Mouse (Mus musculus): ENCODE results near the gene Trrap. TPM values are rescaled to one million over a fixed set of nuclear protein-coding genes. Genes with fewer than 3 reads are reported as not detected.
A peak's percentile ranks its signal among the peaks of the same experiment; 100 is the strongest.

Trrap gene
- polyA plus RNA-seq, 1 experiment from 2014 or later = 45.9 TPM

GRCm38 (mm10) chr5:144755191-144755590 is 12.3 kb upstream of the Trrap start:
- Histone ChIP-seq H3K4me1 (replicated peaks) (peaks cover 5% of the 10 kb centered on the region; the same call in 1 of the 2 replicates), H3K9me3 (no peaks in the 10 kb centered on the region), H3K27ac (no peak overlapping the region), H3K9ac (no peak overlapping the region), H3K36me3 (no peaks in the 10 kb centered on the region), H3K4me3 (replicated peaks) (no peak overlapping the region), H3K4me2 (replicated peaks) (no peak overlapping the region), H3K27me3 (replicated peaks) (no peaks in the 10 kb centered on the region)
- 54% methylated on average over 10 of the region's 10 CpGs for WGBS
- no peak; the same call in 1 of the 2 replicates for ATAC-seq

GRCm38 (mm10) chr5:144757402-144757801 is 10.1 kb upstream of the Trrap start:
- peaks cover 10% of the 10 kb centered on the region for H3K4me1 ChIP-seq (replicated peaks)
- 88% methylated on average over 9 of the region's 9 CpGs for WGBS
- no peak overlapping the region for H3K4me2 ChIP-seq (replicated peaks)
- ATAC-seq = no peak
- H3K4me3 ChIP-seq (replicated peaks) = no peak overlapping the region
- peaks cover 12% of the 10 kb centered on the region for H3K27me3 ChIP-seq (replicated peaks)
- H3K9ac ChIP-seq = no peak overlapping the region
- no peaks in the 10 kb centered on the region for H3K9me3 ChIP-seq
- no peaks in the 10 kb centered on the region for H3K36me3 ChIP-seq
- no peak overlapping the region for H3K27ac ChIP-seq

- WGBS = 24% methylated on average over 8 of the region's 8 CpGs
- no peak for ATAC-seq
- H3K4me3 ChIP-seq (replicated peaks) = no peak overlapping the region
- no peak overlapping the region for H3K27ac ChIP-seq
- no peaks in the 10 kb centered on the region for H3K9me3 ChIP-seq
- no peak overlapping the region for H3K4me2 ChIP-seq (replicated peaks)
- H3K4me1 ChIP-seq (replicated peaks) = peaks cover 7% of the 10 kb centered on the region; the same call in 1 of the 2 replicates
- H3K27me3 ChIP-seq (replicated peaks) = peaks cover 12% of the 10 kb centered on the region
- H3K36me3 ChIP-seq = no peaks in the 10 kb centered on the region
- H3K9ac ChIP-seq = no peak overlapping the region
Measured at GRCm38 (mm10) chr5:144758422-144758821, 9.1 kb upstream of the Trrap start.

- peaks cover 12% of the 10 kb centered on the region for H3K27me3 ChIP-seq (replicated peaks)
- peak within 1 kb of the TSS; percentile 30 for H3K4me3 ChIP-seq (replicated peaks)
- no peaks in the 10 kb centered on the region for H3K9me3 ChIP-seq
- H3K36me3 ChIP-seq = no peaks in the 10 kb centered on the region
- WGBS = 1% methylated on average over 38 of the region's 38 CpGs
- no peak within 1 kb of the TSS for H3K9ac ChIP-seq
- H3K4me1 ChIP-seq (replicated peaks) = peaks cover 7% of the 10 kb centered on the region; the same call in 1 of the 2 replicates
- H3K4me2 ChIP-seq (replicated peaks) = peak within 1 kb of the TSS; percentile 64
- no peak within 1 kb of the TSS for H3K27ac ChIP-seq
- peak; percentile 67 for ATAC-seq
Measured at GRCm38 (mm10) chr5:144761161-144761868, 6.2 kb upstream of the Trrap start, which contains the start of gene Tmem130. Tmem130 (minus strand) TSS chr5:144761818.

- no peak for ATAC-seq
- Histone ChIP-seq H3K9ac (no peak overlapping the region), H3K4me3 (replicated peaks) (no peak overlapping the region), H3K36me3 (no peaks in the 10 kb centered on the region), H3K27me3 (replicated peaks) (peaks cover 9% of the 10 kb centered on the region), H3K4me2 (replicated peaks) (no peak overlapping the region), H3K27ac (no peak overlapping the region), H3K4me1 (replicated peaks) (peaks cover 16% of the 10 kb centered on the region; the same call in 1 of the 2 replicates), H3K9me3 (no peaks in the 10 kb centered on the region)
- WGBS = 36% methylated on average over 7 of the region's 7 CpGs
Measured at GRCm38 (mm10) chr5:144766026-144766425, 1.5 kb upstream of the Trrap start.

- H3K9ac ChIP-seq = no peak overlapping the region
- no peak overlapping the region for H3K27ac ChIP-seq
- H3K27me3 ChIP-seq (replicated peaks) = peaks cover 2% of the 10 kb centered on the region; the same call in 1 of the 2 replicates
- ATAC-seq = no peak
- peaks cover 9% of the 10 kb centered on the region; the same call in 1 of the 2 replicates for H3K4me1 ChIP-seq (replicated peaks)
- H3K36me3 ChIP-seq = peaks cover 5% of the 10 kb centered on the region
- H3K4me2 ChIP-seq (replicated peaks) = no peak overlapping the region
- 61% methylated on average over 11 of the region's 11 CpGs for WGBS
- no peaks in the 10 kb centered on the region for H3K9me3 ChIP-seq
- no peak overlapping the region for H3K4me3 ChIP-seq (replicated peaks)
Measured at GRCm38 (mm10) chr5:144766646-144767045, 886 bp upstream of the Trrap start.

- Histone ChIP-seq H3K27ac (peak overlapping the region; percentile 97), H3K4me3 (replicated peaks) (peak overlapping the region; percentile 90), H3K9ac (peak overlapping the region; percentile 99), H3K4me2 (replicated peaks) (peak overlapping the region; percentile 78), H3K4me1 (replicated peaks) (peaks cover 9% of the 10 kb centered on the region; the same call in 1 of the 2 replicates), H3K36me3 (peaks cover 9% of the 10 kb centered on the region), H3K27me3 (replicated peaks) (no peaks in the 10 kb centered on the region), H3K9me3 (no peaks in the 10 kb centered on the region)
- ATAC-seq = peak; percentile 94
- WGBS = under 1% methylated on average over 91 of the region's 92 CpGs
Measured at GRCm38 (mm10) chr5:144767911-144768841, 644 bp downstream of the Trrap start.

GRCm38 (mm10) chr5:144769067-144769482 is 1.5 kb downstream of the Trrap start:
- Histone ChIP-seq H3K4me1 (replicated peaks) (peaks cover 9% of the 10 kb centered on the region; the same call in 1 of the 2 replicates), H3K4me2 (replicated peaks) (peak overlapping the region; percentile 78), H3K27ac (0 out of 2 replicates have a peak overlapping the region, but pooled peaks have one; percentile 97), H3K4me3 (replicated peaks) (peak overlapping the region; percentile 90), H3K36me3 (peaks cover 9% of the 10 kb centered on the region), H3K9ac (peak overlapping the region; percentile 99), H3K27me3 (replicated peaks) (no peaks in the 10 kb centered on the region), H3K9me3 (no peaks in the 10 kb centered on the region)
- 15% methylated on average over 8 of the region's 8 CpGs for WGBS
- ATAC-seq = peak; percentile 9

- H3K4me2 ChIP-seq (replicated peaks) = no peak overlapping the region
- no peak overlapping the region for H3K4me3 ChIP-seq (replicated peaks)
- no peaks in the 10 kb centered on the region for H3K9me3 ChIP-seq
- peaks cover 26% of the 10 kb centered on the region for H3K36me3 ChIP-seq
- ATAC-seq = no peak
- 93% methylated on average over 6 of the region's 6 CpGs for WGBS
- H3K9ac ChIP-seq = no peak overlapping the region
- H3K27ac ChIP-seq = no peak overlapping the region
- H3K27me3 ChIP-seq (replicated peaks) = no peaks in the 10 kb centered on the region
- peaks cover 9% of the 10 kb centered on the region; the same call in 1 of the 2 replicates for H3K4me1 ChIP-seq (replicated peaks)
Measured at GRCm38 (mm10) chr5:144773231-144773630, 5.7 kb downstream of the Trrap start.

- H3K36me3 ChIP-seq = peaks cover 59% of the 10 kb centered on the region
- no peak for ATAC-seq
- WGBS = 81% methylated on average over 8 of the region's 8 CpGs
Measured at GRCm38 (mm10) chr5:144780654-144781053, 13.1 kb downstream of the Trrap start.

GRCm38 (mm10) chr5:144786464-144786863 is 18.9 kb downstream of the Trrap start:
- no peak for ATAC-seq
- peaks cover 68% of the 10 kb centered on the region for H3K36me3 ChIP-seq
- H3K27me3 ChIP-seq (replicated peaks) = no peaks in the 10 kb centered on the region

More at GRCm38 (mm10) chr5:144780654-144781053, 13.1 kb downstream of the Trrap start:
- no peak overlapping the region for H3K4me2 ChIP-seq (replicated peaks)
- H3K4me3 ChIP-seq (replicated peaks) = no peak overlapping the region
- H3K9me3 ChIP-seq = no peaks in the 10 kb centered on the region
- no peak overlapping the region for H3K9ac ChIP-seq
- no peaks in the 10 kb centered on the region for H3K4me1 ChIP-seq (replicated peaks)
- H3K27me3 ChIP-seq (replicated peaks) = no peaks in the 10 kb centered on the region
- no peak overlapping the region for H3K27ac ChIP-seq

GRCm38 (mm10) chr5:144793374-144793773 is 25.8 kb downstream of the Trrap start:
- Histone ChIP-seq H3K4me2 (replicated peaks) (no peak overlapping the region), H3K27ac (no peak overlapping the region), H3K9ac (no peak overlapping the region), H3K4me1 (replicated peaks) (no peaks in the 10 kb centered on the region), H3K9me3 (no peaks in the 10 kb centered on the region), H3K4me3 (replicated peaks) (no peak overlapping the region), H3K36me3 (peaks cover 80% of the 10 kb centered on the region), H3K27me3 (replicated peaks) (no peaks in the 10 kb centered on the region)
- WGBS = 89% methylated on average over 5 of the region's 5 CpGs
- ATAC-seq = no peak

More at GRCm38 (mm10) chr5:144786464-144786863, 18.9 kb downstream of the Trrap start:
- Histone ChIP-seq H3K9ac (no peak overlapping the region), H3K4me2 (replicated peaks) (no peak overlapping the region), H3K4me3 (replicated peaks) (no peak overlapping the region), H3K4me1 (replicated peaks) (no peaks in the 10 kb centered on the region), H3K9me3 (no peaks in the 10 kb centered on the region), H3K27ac (no peak overlapping the region)
- WGBS = 97% methylated on average over 18 of the region's 18 CpGs
